23 mouse cellular contexts compared by ENCODE assay signal in genomic region chr9:112344792-112345191, GRCm38 (mm10).
A peak's percentile ranks its signal among the peaks of the same experiment; 100 is the strongest.
DNase-seq lines count a peak whose midpoint lies in the region; ATAC-seq lines count a peak whose summit lies in the region.
"Had no signal": no experiment of that assay in that cellular context is flagged by ENCODE, and none has a peak within 500 bp of the region (broad histone marks: within the 10 kb centered on the region; RNA-seq: fewer than 3 reads in every experiment).

No protein-coding gene starts in this region.

- peak; percentile 38 for DNase-seq in gastrocnemius, adult 18-20 months (ENCODE audit: low spot score)
- no peak for DNase-seq in gastrocnemius, postnatal 10 days
- DNase-seq in thymus, postnatal 10 days (ENCODE audit: low spot score in 2 of 2): peak; percentile 7 to 10
- DNase-seq in thymus, adult 18-20 months: no peak
- DNase-seq in thymus, postnatal 4 days: peak; percentile 19
- DNase-seq in cerebellum, adult 11-12 months: no peak
- no peak for DNase-seq in liver, embryonic 11.5 days (ENCODE audit: low spot score)
- DNase-seq: adrenal gland, postnatal 14 days; cerebellum, adult 11 months; cerebellum, postnatal 14 days; heart, adult 2 months; heart, postnatal 36 days; kidney, postnatal 25 days; lung, adult 2 months; right cerebral cortex, adult 18-20 months had no signal

- H3K9me3 ChIP-seq in limb, embryonic 12.5 days: no peaks in the 10 kb centered on the region
- H3K9me3 ChIP-seq in liver, embryonic 11.5 days (ENCODE audit: control insufficient read depth, low read length): no peaks in the 10 kb centered on the region
- H3K9me3 ChIP-seq: embryonic facial prominence, embryonic 12.5 days; midbrain, embryonic 10.5 days; neural tube, embryonic 12.5 days had no signal

- no peaks in the 10 kb centered on the region for H3K27me3 ChIP-seq in limb, embryonic 12.5 days
- H3K27me3 ChIP-seq in liver, embryonic 11.5 days (replicated peaks; ENCODE audit: control insufficient read depth, insufficient read depth, low read length): no peaks in the 10 kb centered on the region
- H3K27me3 ChIP-seq: CH12.LX; embryonic facial prominence, embryonic 12.5 days; neural tube, embryonic 12.5 days had no signal

- H3K4me1 ChIP-seq in limb, embryonic 12.5 days (replicated peaks): no peaks in the 10 kb centered on the region
- H3K4me1 ChIP-seq in liver, embryonic 11.5 days (replicated peaks; ENCODE audit: control insufficient read depth, insufficient read depth, low read length): no peaks in the 10 kb centered on the region
- H3K4me1 ChIP-seq: embryonic facial prominence, embryonic 12.5 days; midbrain, embryonic 10.5 days; neural tube, embryonic 12.5 days had no signal

- 29% methylated on average over 1 of the region's 1 CpGs for WGBS in limb, embryonic 12.5 days
- WGBS in liver, embryonic 11.5 days: 80% methylated on average over 1 of the region's 1 CpGs

- no peak overlapping the region for H3K9ac ChIP-seq in limb, embryonic 12.5 days (replicated peaks)
- H3K9ac ChIP-seq in liver, embryonic 11.5 days (ENCODE audit: low read depth, low read length): no peak overlapping the region
- H3K9ac ChIP-seq: embryonic facial prominence, embryonic 12.5 days; neural tube, embryonic 12.5 days had no signal

- H3K4me2 ChIP-seq in limb, embryonic 12.5 days: no peak overlapping the region
- H3K4me2 ChIP-seq in liver, embryonic 11.5 days: no peak overlapping the region
- H3K4me2 ChIP-seq: embryonic facial prominence, embryonic 12.5 days; neural tube, embryonic 12.5 days had no signal

- H3K27ac ChIP-seq in limb, embryonic 12.5 days: no peak overlapping the region
- no peak overlapping the region for H3K27ac ChIP-seq in liver, embryonic 11.5 days (ENCODE audit: low read depth, low read length)
- H3K27ac ChIP-seq: embryonic facial prominence, embryonic 12.5 days; heart, adult 2 months; midbrain, embryonic 10.5 days; neural tube, embryonic 12.5 days had no signal

- H3K36me3 ChIP-seq in limb, embryonic 12.5 days: no peaks in the 10 kb centered on the region
- no peaks in the 10 kb centered on the region for H3K36me3 ChIP-seq in liver, embryonic 11.5 days (ENCODE audit: control insufficient read depth, insufficient read depth, low read length)
- H3K36me3 ChIP-seq: embryonic facial prominence, embryonic 12.5 days; midbrain, embryonic 10.5 days; neural tube, embryonic 12.5 days had no signal

- peak; percentile 73; the same call in 1 of the 2 replicates for ATAC-seq in limb, embryonic 12.5 days (ENCODE audit: insufficient number of reproducible peaks, insufficient read depth, low FRiP score, low TSS enrichment, low read depth)
- no peak for ATAC-seq in liver, embryonic 11.5 days (replicated peaks; ENCODE audit: low FRiP score)
- ATAC-seq: forebrain, embryonic 16.5 days; hindbrain, embryonic 16.5 days; intestine, embryonic 16.5 days had no signal

- H3K4me3 ChIP-seq in limb, embryonic 12.5 days (replicated peaks): no peak overlapping the region
- no peak overlapping the region for H3K4me3 ChIP-seq in liver, embryonic 11.5 days (ENCODE audit: low read depth, low read length)
- H3K4me3 ChIP-seq: embryonic facial prominence, embryonic 12.5 days; heart, adult 2 months; midbrain, embryonic 10.5 days; neural tube, embryonic 12.5 days had no signal

Comparison
In these comparisons a context has a peak if more than half of its experiments do, and no peak if none do; other contexts are left out.
1. DNase-seq: peak in gastrocnemius, adult 18-20 months (single experiment), thymus, postnatal 10 days (2 of 2) and thymus, postnatal 4 days (single experiment); none in gastrocnemius, postnatal 10 days (single experiment), thymus, adult 18-20 months (0 of 2), cerebellum, adult 11-12 months (single experiment) and liver, embryonic 11.5 days (single experiment).